Mouse (Mus musculus) forebrain, embryonic 14.5 days (tissue): ENCODE measurements at regions not wholly inside any gene's neighbourhood (a gene's known extent, or its start where the extent isn't known, plus 50 kb on each side); places are given as distances from the start of the nearest gene placed in this dataset.
"Not testable (repeated sequence)": the region's sequence is repeated elsewhere in the genome, so short reads cannot be mapped to it uniquely, and the experiment has no call there.

Source experiments
- ATAC-seq: fragments of 200-750 bp; cut with Nextera tagmentation; 2 replicates; pipeline ENCODE4 v1.8.0; 2017; ENCODE audit warnings: mild to moderate bottlenecking, moderate library complexity
- DNase-seq: peaks from one replicate; pipeline ENCODE4 v3.0.0-alpha.2; 2015; ENCODE audit warnings: low spot score
- H3K27ac ChIP-seq: fragments of 300-500 bp; sonication (generic); 2 replicates; pipeline ENCODE4 v1.5.1; 2014; ENCODE audit warnings: low read depth, mild to moderate bottlenecking, control low read depth, low read length, moderate library complexity
- H3K27me3 ChIP-seq: fragments of 300-500 bp; sonication (generic); replicated peaks from 2 replicates; pipeline ENCODE4 v1.6.1; 2014; ENCODE audit warnings: low read length, control low read depth, mixed read lengths; ENCODE audit not compliant: control insufficient read depth, insufficient read depth
- H3K36me3 ChIP-seq: fragments of 300-500 bp; sonication (generic); 2 replicates; pipeline ENCODE4 v1.6.1; 2014; ENCODE audit warnings: low read length, control low read depth; ENCODE audit not compliant: control insufficient read depth, insufficient read depth
- H3K4me1 ChIP-seq: fragments of 300-500 bp; sonication (generic); 2 replicates; pipeline ENCODE4 v1.6.1; 2014; ENCODE audit warnings: antibody characterized with exemption, low read length, control low read depth; ENCODE audit not compliant: control insufficient read depth, insufficient read depth
- H3K4me2 ChIP-seq: fragments of 300-500 bp; sonication (generic); 2 replicates; pipeline ENCODE4 v1.6.1; 2014; ENCODE audit warnings: mild to moderate bottlenecking, control low read depth, low read length
- H3K4me3 ChIP-seq: fragments of 300-500 bp; sonication (generic); 2 replicates; pipeline ENCODE4 v1.5.1; 2014; ENCODE audit warnings: low read depth, low read length, control low read depth
- H3K9ac ChIP-seq: fragments of 300-500 bp; sonication (generic); 2 replicates; pipeline ENCODE4 v1.6.1; 2014; ENCODE audit warnings: mild to moderate bottlenecking, low read length, control low read depth, moderate library complexity
- H3K9me3 ChIP-seq: fragments of 300-500 bp; sonication (generic); replicated peaks from 2 replicates; pipeline ENCODE4 v1.6.1; 2016; ENCODE audit warnings: low read length, control low read depth, mixed read lengths; ENCODE audit not compliant: control insufficient read depth
- WGBS: fragments of 180-500 bp; shearing (Covaris S2); extraction: QIAGEN DNeasy Blood & Tissue Kit; methylation state at CpG from one replicate; pipeline ENCODE4 v1.1.7; 2014; 5-methylcytosine and 5-hydroxymethylcytosine counted together

DNA sequence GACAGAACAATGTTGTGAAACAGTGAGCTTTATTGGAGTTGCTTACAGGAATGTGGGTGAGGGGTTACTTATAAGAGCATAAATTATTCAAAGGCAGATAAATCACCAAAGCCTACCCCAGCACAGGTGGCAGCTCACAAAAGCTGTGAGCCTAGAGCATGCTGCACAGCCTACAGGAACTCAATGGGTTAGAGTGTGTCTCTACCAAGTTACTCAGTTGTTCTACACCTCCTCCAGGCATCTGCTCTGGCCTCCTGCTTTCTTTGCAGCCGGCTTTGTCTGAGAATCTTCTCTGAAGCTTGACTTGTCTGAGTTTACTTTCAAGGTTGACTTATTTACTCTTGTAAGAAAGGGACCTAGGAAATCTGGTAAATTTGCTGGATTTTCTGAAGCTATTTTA, 336.5 kb downstream of the Fscb start:
- Histone ChIP-seq H3K4me1 (no peaks in the 10 kb centered on the region), H3K27ac (no peak overlapping the region), H3K9me3 (no peaks in the 10 kb centered on the region), H3K9ac (no peak overlapping the region), H3K4me2 (no peak overlapping the region), H3K4me3 (no peak overlapping the region), H3K27me3 (no peaks in the 10 kb centered on the region), H3K36me3 (no peaks in the 10 kb centered on the region)
- 86% methylated on average over 1 of the region's 1 CpGs for WGBS
- DNase-seq (no peak), ATAC-seq (no peak)

DNA sequence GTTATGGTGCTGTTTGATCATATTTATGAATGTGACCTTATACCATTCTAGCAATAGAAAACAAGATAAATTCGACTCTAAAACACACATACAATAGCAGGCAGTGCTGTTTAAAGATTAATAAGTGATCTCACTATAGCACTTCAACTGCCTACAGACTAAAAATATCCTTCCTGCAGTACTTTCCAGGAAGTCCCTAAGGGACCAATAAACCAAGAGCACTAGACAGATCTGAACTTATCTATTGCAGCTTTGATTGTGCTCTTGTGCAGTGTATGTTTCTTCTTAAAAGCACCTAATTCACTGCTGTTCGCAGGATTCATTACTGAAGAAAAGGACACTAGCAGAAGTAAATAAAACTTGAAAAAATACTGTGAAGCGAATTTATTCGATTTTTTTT, 358.1 kb downstream of the Fscb start:
- H3K36me3 ChIP-seq = no peaks in the 10 kb centered on the region
- no peak overlapping the region for H3K9ac ChIP-seq
- ATAC-seq = no peak
- H3K4me2 ChIP-seq = no peak overlapping the region
- H3K9me3 ChIP-seq = no peaks in the 10 kb centered on the region
- no peak overlapping the region for H3K27ac ChIP-seq
- H3K27me3 ChIP-seq = no peaks in the 10 kb centered on the region
- H3K4me3 ChIP-seq = no peak overlapping the region
- 79% methylated on average over 4 of the region's 4 CpGs for WGBS
- no peak for DNase-seq
- H3K4me1 ChIP-seq = no peaks in the 10 kb centered on the region

DNA sequence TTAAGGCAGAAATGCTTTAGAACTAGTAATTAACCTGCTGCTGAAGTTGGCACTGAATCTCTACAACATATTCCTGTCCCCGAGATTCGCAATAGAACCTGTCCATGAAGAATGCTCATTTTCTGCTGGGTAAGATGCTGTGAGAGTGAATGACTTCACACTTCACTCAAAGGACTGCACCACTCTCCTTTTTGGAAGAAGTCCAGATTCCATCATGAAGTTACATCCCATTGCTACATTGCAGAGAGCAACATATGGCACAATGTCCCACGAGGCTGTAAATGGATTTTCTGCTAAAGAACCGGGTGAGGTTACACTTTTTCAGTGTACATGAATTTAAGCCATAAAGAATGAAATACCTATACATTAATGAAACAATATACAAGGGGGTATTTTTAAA, 360.0 kb downstream of the Fscb start:
- H3K9me3 ChIP-seq = no peaks in the 10 kb centered on the region
- H3K27me3 ChIP-seq = no peaks in the 10 kb centered on the region
- no peak overlapping the region for H3K4me3 ChIP-seq
- H3K36me3 ChIP-seq = no peaks in the 10 kb centered on the region
- no peak overlapping the region for H3K4me2 ChIP-seq
- DNase-seq = peak; percentile 68
- H3K9ac ChIP-seq = no peak overlapping the region
- ATAC-seq = peak; percentile 72; the same call in 1 of the 2 replicates
- H3K4me1 ChIP-seq = no peaks in the 10 kb centered on the region
- no peak overlapping the region for H3K27ac ChIP-seq
- WGBS = 56% methylated on average over 4 of the region's 4 CpGs

DNA sequence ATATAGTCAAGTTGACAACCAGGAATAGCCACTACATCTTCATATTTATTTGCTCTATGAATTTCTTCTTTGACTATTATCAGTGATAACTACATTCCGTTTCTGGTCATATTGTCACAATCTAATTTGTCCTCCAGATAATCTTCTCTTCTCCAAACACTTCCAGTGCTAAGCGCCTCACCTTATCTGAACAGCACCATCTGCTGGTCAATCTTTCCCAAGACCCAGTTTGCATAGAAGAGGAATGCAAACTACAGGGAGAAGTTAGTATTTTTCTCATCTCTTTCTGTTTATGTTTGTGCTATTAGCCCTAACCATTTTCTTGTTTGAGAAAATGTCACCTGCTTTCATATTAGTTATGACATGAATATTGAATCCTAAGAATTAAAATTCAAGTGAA, 370.3 kb downstream of the Fscb start:
- Histone ChIP-seq H3K27ac (no peak overlapping the region), H3K9me3 (no peaks in the 10 kb centered on the region), H3K36me3 (no peaks in the 10 kb centered on the region), H3K4me3 (no peak overlapping the region), H3K27me3 (no peaks in the 10 kb centered on the region), H3K9ac (no peak overlapping the region), H3K4me1 (no peaks in the 10 kb centered on the region), H3K4me2 (no peak overlapping the region)
- WGBS = 40% methylated on average over 2 of the region's 2 CpGs
- peak; percentile 67 for DNase-seq
- peak; percentile 58; the same call in 1 of the 2 replicates for ATAC-seq

DNA sequence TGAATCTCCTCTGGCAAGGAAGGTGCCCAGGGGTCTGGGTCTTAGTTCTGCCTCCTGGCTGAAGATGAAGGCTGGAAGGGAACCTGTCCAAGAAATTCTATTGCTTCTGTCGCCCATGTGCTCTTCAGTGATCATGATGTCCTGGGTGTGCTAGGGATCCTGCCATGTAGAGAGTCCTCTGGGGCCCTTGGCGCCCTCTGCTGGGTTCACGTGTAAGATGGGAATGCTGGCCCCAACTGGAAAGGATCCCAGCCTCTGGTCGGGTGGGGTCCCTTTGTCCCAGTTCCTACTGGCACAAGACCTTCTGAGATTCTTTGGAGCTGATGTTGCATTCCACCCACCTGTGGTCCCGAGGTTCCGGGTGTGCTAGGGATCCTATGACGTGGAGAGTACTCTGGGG, 397.7 kb downstream of the Fscb start:
- Histone ChIP-seq H3K36me3 (no peaks in the 10 kb centered on the region), H3K9ac (no peak overlapping the region), H3K4me2 (no peak overlapping the region), H3K27me3 (no peaks in the 10 kb centered on the region), H3K4me3 (no peak overlapping the region), H3K9me3 (no peaks in the 10 kb centered on the region), H3K4me1 (no peaks in the 10 kb centered on the region), H3K27ac (no peak overlapping the region)
- no peak for DNase-seq
- no peak for ATAC-seq
- WGBS = 73% methylated on average over 7 of the region's 7 CpGs

GRCm38 (mm10) chr12:64045528-64045927, 429.0 kb downstream of the Fscb start:
- H3K9ac ChIP-seq = no peak overlapping the region
- no peaks in the 10 kb centered on the region for H3K4me1 ChIP-seq
- 87% methylated on average over 2 of the region's 2 CpGs for WGBS
- no peak overlapping the region for H3K4me3 ChIP-seq
- no peak overlapping the region for H3K27ac ChIP-seq
- no peaks in the 10 kb centered on the region for H3K9me3 ChIP-seq
- no peaks in the 10 kb centered on the region for H3K36me3 ChIP-seq
- ATAC-seq = no peak
- H3K27me3 ChIP-seq = no peaks in the 10 kb centered on the region
- no peak for DNase-seq
- H3K4me2 ChIP-seq = no peak overlapping the region

- 83% methylated on average over 1 of the region's 1 CpGs for WGBS
- not testable (repeated sequence) for H3K9me3 ChIP-seq, H3K27ac ChIP-seq, H3K9ac ChIP-seq, H3K4me2 ChIP-seq, H3K27me3 ChIP-seq, H3K36me3 ChIP-seq, H3K4me1 ChIP-seq, DNase-seq, ATAC-seq, H3K4me3 ChIP-seq
These were observed 465.9 kb downstream of the Fscb start for GRCm38 (mm10) chr12:64008631-64009030.
